Mouse (Mus musculus) inflammation-experienced regulatory T-cells, adult 6 months (primary cell): ENCODE results near the gene Alms1. TPM values are rescaled to one million over a fixed set of nuclear protein-coding genes. Genes with fewer than 3 reads are reported as not detected.

Experiments
- polyA plus RNA-seq, 3 experiments: library from polyadenylated mRNA; unstranded; fragments of 100-300 nt; shearing (Covaris generic); gene quantifications; one replicate each; pipeline ENCODE4 v1.2.1; 2017

The Alms1 gene
- polyA plus RNA-seq, 3 experiments from 2014 or later: 2.5 to 3.0 (median 2.5) TPM

Other genes starting within 250 kb of the Alms1 start
- under 1 TPM; 0.50 to 0.67 (median 0.66) TPM for gene Rab11fip5, start 212.9 kb upstream of the Alms1 start, polyA plus RNA-seq
- under 1 TPM in 1 of 3 experiments, not detected in 2; 0.38 TPM for gene Noto, start 163.6 kb upstream of the Alms1 start, polyA plus RNA-seq
- gene Smyd5, start 155.5 kb upstream of the Alms1 start, polyA plus RNA-seq: 10 to 100 TPM; 18.7 to 31.4 (median 28.0) TPM
- gene Cct7, start 136.0 kb upstream of the Alms1 start, polyA plus RNA-seq: 100 to 1,000 TPM; 319 to 323 (median 322) TPM
- 10 to 100 TPM; 14.2 to 23.1 (median 16.5) TPM for gene Pradc1, start 135.6 kb upstream of the Alms1 start, polyA plus RNA-seq
- gene Fbxo41, start 84.5 kb upstream of the Alms1 start, polyA plus RNA-seq: under 1 TPM in 2 of 3 experiments, not detected in 1; 0.11 to 0.38 TPM
- gene Egr4, start 73.9 kb upstream of the Alms1 start, polyA plus RNA-seq: not detected
- not detected for gene Nat8f7, start 125.7 kb downstream of the Alms1 start, polyA plus RNA-seq
- gene Nat8f3, start 178.2 kb downstream of the Alms1 start, polyA plus RNA-seq: under 1 TPM in 1 of 3 experiments, not detected in 2; 0.45 TPM
- not detected for gene Nat8f6, start 233.4 kb downstream of the Alms1 start, polyA plus RNA-seq
- gene Nat8f5, start 233.4 kb downstream of the Alms1 start, polyA plus RNA-seq: not detected
- gene Nat8, start 244.6 kb downstream of the Alms1 start, polyA plus RNA-seq: not detected